Mouse (Mus musculus) bone marrow, adult 2 months (tissue): ENCODE measurements around the gene Scn3b.

Experiments used
- CTCF ChIP-seq: fragments of 200-500 bp; IDR thresholded peaks from 2 replicates; pipeline ENCODE4 v1.5.1; 2011; ENCODE audit warnings: low read length, control low read depth; ENCODE audit not compliant: control insufficient read depth, insufficient read depth
- POLR2A ChIP-seq: fragments of 200-500 bp; IDR thresholded peaks from 2 replicates; pipeline ENCODE4 v1.6.1; 2011; ENCODE audit warnings: low read depth, mild to moderate bottlenecking, control low read depth, low read length, borderline replicate concordance; ENCODE audit not compliant: control insufficient read depth

DNA sequence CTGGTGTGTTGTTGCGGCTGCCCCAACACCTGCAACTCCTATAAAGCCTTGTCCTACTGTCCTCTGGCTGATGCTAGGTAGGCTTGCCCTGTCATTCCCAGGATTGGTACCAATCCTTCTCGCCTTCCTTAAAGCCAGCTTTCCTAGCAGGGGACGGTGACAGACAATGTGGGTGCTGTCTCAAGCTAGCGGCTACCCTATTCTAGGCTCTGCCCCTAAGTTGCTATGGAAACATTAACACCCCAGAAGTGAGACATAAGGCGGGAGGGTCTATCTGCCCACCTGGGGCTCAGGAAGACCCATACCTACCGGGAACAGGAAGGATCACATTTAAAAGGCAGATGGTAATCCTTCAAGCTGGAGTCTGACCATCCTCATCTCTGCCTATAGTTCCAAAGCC, 54.8 kb downstream of the Scn3b start:
- TF ChIP-seq CTCF (no peak), POLR2A (no peak)
